Mouse (Mus musculus): ENCODE data around the gene B3gnt3. TPM values are rescaled to one million over a fixed set of nuclear protein-coding genes. Genes with fewer than 3 reads are reported as not detected.

The B3gnt3 gene
- polyA plus RNA-seq, 1 experiment from 2014 or later = 1.7 TPM

GRCm38 (mm10) chr8:71665331-71666130 is 36.1 kb downstream of the B3gnt3 start:
- 4% methylated on average over 22 of the region's 22 CpGs for WGBS
- no peak for ATAC-seq (ENCODE audit: insufficient number of reproducible peaks, low FRiP score, low TSS enrichment, low read depth)
- H3K27ac ChIP-seq = no peak overlapping the region
- H3K9me3 ChIP-seq = no peaks in the 10 kb centered on the region
- no peak overlapping the region for H3K9ac ChIP-seq
- peaks cover 18% of the 10 kb centered on the region for H3K4me1 ChIP-seq
- peak overlapping the region; percentile 12 for H3K4me2 ChIP-seq
- peaks cover 89% of the 10 kb centered on the region for H3K27me3 ChIP-seq
- H3K36me3 ChIP-seq = no peaks in the 10 kb centered on the region
- H3K4me3 ChIP-seq = no peak overlapping the region

- 6% methylated on average over 36 of the region's 36 CpGs for WGBS
- ATAC-seq (ENCODE audit: insufficient number of reproducible peaks, low FRiP score, low TSS enrichment, low read depth) = no peak
- peaks cover 86% of the 10 kb centered on the region for H3K27me3 ChIP-seq
- H3K27ac ChIP-seq = no peak overlapping the region
- H3K4me2 ChIP-seq = no peak overlapping the region
- H3K9me3 ChIP-seq = no peaks in the 10 kb centered on the region
- H3K4me3 ChIP-seq = no peak overlapping the region
- no peaks in the 10 kb centered on the region for H3K36me3 ChIP-seq
- H3K4me1 ChIP-seq = peaks cover 10% of the 10 kb centered on the region
- no peak overlapping the region for H3K9ac ChIP-seq
Measured at GRCm38 (mm10) chr8:71660325-71661120, 41.1 kb downstream of the B3gnt3 start.

GRCm38 (mm10) chr8:71659751-71660150 is 41.8 kb downstream of the B3gnt3 start:
- Histone ChIP-seq H3K4me1 (peaks cover 10% of the 10 kb centered on the region), H3K4me3 (no peak overlapping the region), H3K9ac (no peak overlapping the region), H3K27me3 (peaks cover 86% of the 10 kb centered on the region), H3K9me3 (no peaks in the 10 kb centered on the region), H3K36me3 (no peaks in the 10 kb centered on the region), H3K4me2 (no peak overlapping the region), H3K27ac (no peak overlapping the region)
- no peak for ATAC-seq (ENCODE audit: insufficient number of reproducible peaks, low FRiP score, low TSS enrichment, low read depth)
- 61% methylated on average over 1 of the region's 1 CpGs for WGBS

- no peaks in the 10 kb centered on the region for H3K9me3 ChIP-seq
- no peak for ATAC-seq (ENCODE audit: insufficient number of reproducible peaks, low FRiP score, low TSS enrichment, low read depth)
- no peaks in the 10 kb centered on the region for H3K36me3 ChIP-seq
- no peak overlapping the region for H3K27ac ChIP-seq
- peaks cover 89% of the 10 kb centered on the region for H3K27me3 ChIP-seq
- no peak overlapping the region for H3K9ac ChIP-seq
- H3K4me2 ChIP-seq = no peak overlapping the region
- H3K4me1 ChIP-seq = peaks cover 13% of the 10 kb centered on the region
- H3K4me3 ChIP-seq = no peak overlapping the region
- 33% methylated on average over 17 of the region's 17 CpGs for WGBS
Measured at GRCm38 (mm10) chr8:71658515-71659049, 43.0 kb downstream of the B3gnt3 start.

- H3K4me1 ChIP-seq = peaks cover 13% of the 10 kb centered on the region
- no peak overlapping the region for H3K4me2 ChIP-seq
- no peaks in the 10 kb centered on the region for H3K9me3 ChIP-seq
- 20% methylated on average over 9 of the region's 9 CpGs for WGBS
- H3K36me3 ChIP-seq = no peaks in the 10 kb centered on the region
- peaks cover 89% of the 10 kb centered on the region for H3K27me3 ChIP-seq
- H3K27ac ChIP-seq = no peak overlapping the region
- H3K4me3 ChIP-seq = no peak overlapping the region
- ATAC-seq (ENCODE audit: insufficient number of reproducible peaks, low FRiP score, low TSS enrichment, low read depth) = no peak
- H3K9ac ChIP-seq = no peak overlapping the region
Measured at GRCm38 (mm10) chr8:71657816-71658215, 43.8 kb downstream of the B3gnt3 start.

GRCm38 (mm10) chr8:71654600-71654999 is 47.0 kb downstream of the B3gnt3 start:
- H3K4me2 ChIP-seq = peak overlapping the region; percentile 33
- H3K4me1 ChIP-seq = peaks cover 8% of the 10 kb centered on the region
- H3K9ac ChIP-seq = no peak overlapping the region
- no peak for ATAC-seq (ENCODE audit: insufficient number of reproducible peaks, low FRiP score, low TSS enrichment, low read depth)
- H3K27me3 ChIP-seq = peaks cover 74% of the 10 kb centered on the region
- H3K9me3 ChIP-seq = no peaks in the 10 kb centered on the region
- peak overlapping the region; percentile 17; the same call in 1 of the 2 replicates for H3K4me3 ChIP-seq
- under 1% methylated on average over 24 of the region's 24 CpGs for WGBS
- no peaks in the 10 kb centered on the region for H3K36me3 ChIP-seq
- H3K27ac ChIP-seq = no peak overlapping the region

- no peaks in the 10 kb centered on the region for H3K4me1 ChIP-seq
- no peaks in the 10 kb centered on the region for H3K27me3 ChIP-seq
- 79% methylated on average over 9 of the region's 9 CpGs for WGBS
- no peak overlapping the region for H3K4me2 ChIP-seq
- no peak overlapping the region for H3K4me3 ChIP-seq
- no peaks in the 10 kb centered on the region for H3K36me3 ChIP-seq
- H3K27ac ChIP-seq = no peak overlapping the region
- H3K9ac ChIP-seq = no peak overlapping the region
- H3K9me3 ChIP-seq = no peaks in the 10 kb centered on the region
- ATAC-seq (ENCODE audit: insufficient number of reproducible peaks, low FRiP score, low TSS enrichment, low read depth) = no peak
Measured at GRCm38 (mm10) chr8:71645510-71645909, 56.1 kb downstream of the B3gnt3 start.

Other genes with a start within 250 kb of the B3gnt3 start
- gene Abhd8, start 238.1 kb downstream of the B3gnt3 start, polyA plus RNA-seq (2015; fragmentation: Nextera tagmentation; extraction: Ambion mirVana) = 65.7 and 67.2 TPM in 2 replicates
- gene Mrpl34, start 236.8 kb downstream of the B3gnt3 start, polyA plus RNA-seq (2015; fragmentation: Nextera tagmentation; extraction: Ambion mirVana) = 100 and 122 TPM in 2 replicates
- gene Dda1, start 232.6 kb downstream of the B3gnt3 start, polyA plus RNA-seq (2015; fragmentation: Nextera tagmentation; extraction: Ambion mirVana) = 98.4 and 107 TPM in 2 replicates
- gene Ano8, start 215.8 kb downstream of the B3gnt3 start, polyA plus RNA-seq (2015; fragmentation: Nextera tagmentation; extraction: Ambion mirVana) = 1.3 and 1.4 TPM in 2 replicates
- 16.5 and 19.2 TPM in 2 replicates for gene Gtpbp3, start 213.7 kb downstream of the B3gnt3 start, polyA plus RNA-seq (2015; fragmentation: Nextera tagmentation; extraction: Ambion mirVana)
- gene Plvap, start 190.0 kb downstream of the B3gnt3 start, polyA plus RNA-seq (2015; fragmentation: Nextera tagmentation; extraction: Ambion mirVana) = 56.9 and 66.3 TPM in 2 replicates
- 1.5 and 1.8 TPM in 2 replicates for gene Ccdc194, start 176.1 kb downstream of the B3gnt3 start, polyA plus RNA-seq (2015; fragmentation: Nextera tagmentation; extraction: Ambion mirVana)
- 33.6 and 36.4 TPM in 2 replicates for gene Bst2, start 164.3 kb downstream of the B3gnt3 start, polyA plus RNA-seq (2015; fragmentation: Nextera tagmentation; extraction: Ambion mirVana)
- gene Mvb12a, start 158.9 kb downstream of the B3gnt3 start, polyA plus RNA-seq (2015; fragmentation: Nextera tagmentation; extraction: Ambion mirVana) = 95.7 and 102 TPM in 2 replicates
- 0.74 and 0.84 TPM in 2 replicates for gene Tmem221, start 142.9 kb downstream of the B3gnt3 start, polyA plus RNA-seq (2015; fragmentation: Nextera tagmentation; extraction: Ambion mirVana)
- gene Nxnl1, start 135.2 kb downstream of the B3gnt3 start, polyA plus RNA-seq (2015; fragmentation: Nextera tagmentation; extraction: Ambion mirVana) = 0.14 TPM in 1 of 2 replicates, not detected in the other
- 44.5 and 45.3 TPM in 2 replicates for gene Slc27a1, start 132.9 kb downstream of the B3gnt3 start, polyA plus RNA-seq (2015; fragmentation: Nextera tagmentation; extraction: Ambion mirVana)
- 200 and 202 TPM in 2 replicates for gene Pgls, start 109.6 kb downstream of the B3gnt3 start, polyA plus RNA-seq (2015; fragmentation: Nextera tagmentation; extraction: Ambion mirVana)
- 5.0 and 5.9 TPM in 2 replicates for gene Fam129c, start 104.1 kb downstream of the B3gnt3 start, polyA plus RNA-seq (2015; fragmentation: Nextera tagmentation; extraction: Ambion mirVana)
- 105 and 108 TPM in 2 replicates for gene Colgalt1, start 90.8 kb downstream of the B3gnt3 start, polyA plus RNA-seq (2015; fragmentation: Nextera tagmentation; extraction: Ambion mirVana)
- gene Unc13a, start 30.0 kb downstream of the B3gnt3 start, polyA plus RNA-seq (2015; fragmentation: Nextera tagmentation; extraction: Ambion mirVana) = 0.69 and 0.76 TPM in 2 replicates
- 5.3 and 6.4 TPM in 2 replicates for gene Jak3, start 25.5 kb downstream of the B3gnt3 start, polyA plus RNA-seq (2015; fragmentation: Nextera tagmentation; extraction: Ambion mirVana)
- 0.63 and 0.96 TPM in 2 replicates for gene Insl3, start 12.6 kb downstream of the B3gnt3 start, polyA plus RNA-seq (2015; fragmentation: Nextera tagmentation; extraction: Ambion mirVana)
- gene Fcho1, start 23.9 kb upstream of the B3gnt3 start, polyA plus RNA-seq (2015; fragmentation: Nextera tagmentation; extraction: Ambion mirVana) = 7.7 and 8.9 TPM in 2 replicates
- 6.0 and 6.9 TPM in 2 replicates for gene Zfp709, start 180.2 kb upstream of the B3gnt3 start, polyA plus RNA-seq (2015; fragmentation: Nextera tagmentation; extraction: Ambion mirVana)
- 6.9 and 7.0 TPM in 2 replicates for gene Zfp882, start 206.8 kb upstream of the B3gnt3 start, polyA plus RNA-seq (2015; fragmentation: Nextera tagmentation; extraction: Ambion mirVana)
- 19.8 and 21.1 TPM in 2 replicates for gene Zfp617, start 206.8 kb upstream of the B3gnt3 start, polyA plus RNA-seq (2015; fragmentation: Nextera tagmentation; extraction: Ambion mirVana)
- gene Zfp961, start 249.2 kb upstream of the B3gnt3 start, polyA plus RNA-seq (2015; fragmentation: Nextera tagmentation; extraction: Ambion mirVana) = 14.4 and 16.9 TPM in 2 replicates

All from limb, embryonic 15.5 days (tissue).